Mouse (Mus musculus): ENCODE data around the gene St5. TPM values are rescaled to one million over a fixed set of nuclear protein-coding genes. Genes with fewer than 3 reads are reported as not detected.

Gene St5
- total RNA-seq, 1 experiment = 25.6 TPM

GRCm38 (mm10) chr7:109646574-109646973 is 56.8 kb downstream of the St5 start:
- in situ Hi-C loops (cut with MboI; ENCODE audit: low sequenced_read_pairs in 2 of 2, unreplicated experiment in 2 of 2) = no loop called here
- TF ChIP-seq ZNF384 (IDR thresholded peaks at IDR 0.05; ENCODE audit: low read depth, low read length) = no peak
- no peak for TF ChIP-seq MAFK (IDR thresholded peaks at IDR 0.05; ENCODE audit: insufficient read depth, low read depth, low read length)
- TF ChIP-seq ZC3H11A (IDR thresholded peaks at IDR 0.05; ENCODE audit: borderline replicate concordance, low read depth, low read length) = no peak
- TF ChIP-seq HCFC1 (IDR thresholded peaks at IDR 0.05; ENCODE audit: borderline replicate concordance, insufficient read depth, low read length) = no peak
- no peak for TF ChIP-seq CHD2 (IDR thresholded peaks at IDR 0.05; ENCODE audit: low read depth, low read length)

GRCm38 (mm10) chr7:109643305-109643994 is 60.0 kb downstream of the St5 start:
- H3K27ac ChIP-seq (ENCODE audit: insufficient read depth, low read depth, low read length, poor library complexity, severe bottlenecking) = no peak overlapping the region
- peaks cover 0 to 1% of the 10 kb centered on the region in 2 experiments; a peak in 1 of 4 replicates for H3K4me1 ChIP-seq (ENCODE audit: control insufficient read depth in 2 of 2, insufficient read depth in 2 of 2, low read length in 2 of 2, poor library complexity in 1 of 2)
- no peak overlapping the region for H3K4me3 ChIP-seq (ENCODE audit: insufficient read depth in 1 of 2, low read depth in 1 of 2, low read length in 2 of 2, poor library complexity in 1 of 2, severe bottlenecking in 1 of 2)
- no peaks in the 10 kb centered on the region for H3K9me3 ChIP-seq (ENCODE audit: control insufficient read depth, insufficient read depth, low read depth, low read length)
- TF ChIP-seq ZNF384 (IDR thresholded peaks at IDR 0.05; ENCODE audit: low read depth, low read length) (no peak), MAFK (IDR thresholded peaks at IDR 0.05; ENCODE audit: insufficient read depth, low read depth, low read length) (no peak), CHD2 (IDR thresholded peaks at IDR 0.05; ENCODE audit: low read depth, low read length) (no peak), HCFC1 (IDR thresholded peaks at IDR 0.05; ENCODE audit: borderline replicate concordance, insufficient read depth, low read length) (no peak)
- DNase-seq (ENCODE audit: low read depth, low spot score) = no peak
- in situ Hi-C loops (cut with MboI; ENCODE audit: low sequenced_read_pairs in 2 of 2, unreplicated experiment in 2 of 2) = no loop called here
- no peaks in the 10 kb centered on the region for H3K36me3 ChIP-seq (ENCODE audit: control insufficient read depth, insufficient read depth, low read length, poor library complexity, severe bottlenecking)
- H3K9ac ChIP-seq (ENCODE audit: insufficient read depth, low read depth, low read length, poor library complexity, severe bottlenecking) = no peak overlapping the region

More at GRCm38 (mm10) chr7:109646574-109646973, 56.8 kb downstream of the St5 start:
- no peak for DNase-seq (ENCODE audit: low read depth, low spot score)
- Histone ChIP-seq H3K27ac (ENCODE audit: insufficient read depth, low read depth, low read length, poor library complexity, severe bottlenecking) (no peak overlapping the region), H3K9me3 (ENCODE audit: control insufficient read depth, insufficient read depth, low read depth, low read length) (no peaks in the 10 kb centered on the region), H3K4me1 (ENCODE audit: control insufficient read depth in 2 of 2, insufficient read depth in 2 of 2, low read length in 2 of 2, poor library complexity in 1 of 2) (peaks cover 2 to 3% of the 10 kb centered on the region in 2 experiments; a peak in 1 of 4 replicates), H3K4me3 (ENCODE audit: insufficient read depth in 1 of 2, low read depth in 1 of 2, low read length in 2 of 2, poor library complexity in 1 of 2, severe bottlenecking in 1 of 2) (no peak overlapping the region), H3K9ac (ENCODE audit: insufficient read depth, low read depth, low read length, poor library complexity, severe bottlenecking) (no peak overlapping the region), H3K36me3 (ENCODE audit: control insufficient read depth, insufficient read depth, low read length, poor library complexity, severe bottlenecking) (no peaks in the 10 kb centered on the region; the same call in 1 of the 2 replicates)

- no peak overlapping the region for H3K27ac ChIP-seq (ENCODE audit: insufficient read depth, low read depth, low read length, poor library complexity, severe bottlenecking)
- H3K9ac ChIP-seq (ENCODE audit: insufficient read depth, low read depth, low read length, poor library complexity, severe bottlenecking) = no peak overlapping the region
- DNase-seq (ENCODE audit: low read depth, low spot score) = no peak
- in situ Hi-C loops (cut with MboI; ENCODE audit: low sequenced_read_pairs in 2 of 2, unreplicated experiment in 2 of 2) = no loop called here
- H3K4me3 ChIP-seq (ENCODE audit: insufficient read depth in 1 of 2, low read depth in 1 of 2, low read length in 2 of 2, poor library complexity in 1 of 2, severe bottlenecking in 1 of 2) = no peak overlapping the region
- H3K4me1 ChIP-seq (ENCODE audit: control insufficient read depth in 2 of 2, insufficient read depth in 2 of 2, low read length in 2 of 2, poor library complexity in 1 of 2) = no peaks in the 10 kb centered on the region
- peak; percentile 79 for TF ChIP-seq MAFK (IDR thresholded peaks at IDR 0.05; ENCODE audit: insufficient read depth, low read depth, low read length)
- TF ChIP-seq HCFC1 (IDR thresholded peaks at IDR 0.05; ENCODE audit: borderline replicate concordance, insufficient read depth, low read length) = no peak
- no peaks in the 10 kb centered on the region for H3K9me3 ChIP-seq (ENCODE audit: control insufficient read depth, insufficient read depth, low read depth, low read length)
- no peaks in the 10 kb centered on the region for H3K36me3 ChIP-seq (ENCODE audit: control insufficient read depth, insufficient read depth, low read length, poor library complexity, severe bottlenecking)
These were observed 61.4 kb downstream of the St5 start for GRCm38 (mm10) chr7:109641963-109642362.

GRCm38 (mm10) chr7:109641102-109641501 is 62.3 kb downstream of the St5 start:
- Histone ChIP-seq H3K9me3 (ENCODE audit: control insufficient read depth, insufficient read depth, low read depth, low read length) (no peaks in the 10 kb centered on the region), H3K27ac (ENCODE audit: insufficient read depth, low read depth, low read length, poor library complexity, severe bottlenecking) (no peak overlapping the region), H3K4me1 (ENCODE audit: control insufficient read depth in 2 of 2, insufficient read depth in 2 of 2, low read length in 2 of 2, poor library complexity in 1 of 2) (no peaks in the 10 kb centered on the region), H3K4me3 (ENCODE audit: insufficient read depth in 1 of 2, low read depth in 1 of 2, low read length in 2 of 2, poor library complexity in 1 of 2, severe bottlenecking in 1 of 2) (no peak overlapping the region), H3K9ac (ENCODE audit: insufficient read depth, low read depth, low read length, poor library complexity, severe bottlenecking) (no peak overlapping the region), H3K36me3 (ENCODE audit: control insufficient read depth, insufficient read depth, low read length, poor library complexity, severe bottlenecking) (no peaks in the 10 kb centered on the region)
- no peak for DNase-seq (ENCODE audit: low read depth, low spot score)
- in situ Hi-C loops (cut with MboI; ENCODE audit: low sequenced_read_pairs in 2 of 2, unreplicated experiment in 2 of 2) = no loop called here
- TF ChIP-seq HCFC1 (IDR thresholded peaks at IDR 0.05; ENCODE audit: borderline replicate concordance, insufficient read depth, low read length) (no peak), ZNF384 (IDR thresholded peaks at IDR 0.05; ENCODE audit: low read depth, low read length) (no peak)

- TF ChIP-seq ZNF384 (IDR thresholded peaks at IDR 0.05; ENCODE audit: low read depth, low read length) = no peak
- no peak for TF ChIP-seq MAFK (IDR thresholded peaks at IDR 0.05; ENCODE audit: insufficient read depth, low read depth, low read length)
- TF ChIP-seq CHD2 (IDR thresholded peaks at IDR 0.05; ENCODE audit: low read depth, low read length) = no peak
- no peak for TF ChIP-seq HCFC1 (IDR thresholded peaks at IDR 0.05; ENCODE audit: borderline replicate concordance, insufficient read depth, low read length)
- no peak for TF ChIP-seq ZC3H11A (IDR thresholded peaks at IDR 0.05; ENCODE audit: borderline replicate concordance, low read depth, low read length)
- Histone ChIP-seq H3K36me3 (ENCODE audit: control insufficient read depth, insufficient read depth, low read length, poor library complexity, severe bottlenecking) (no peaks in the 10 kb centered on the region; the same call in 1 of the 2 replicates), H3K9ac (ENCODE audit: insufficient read depth, low read depth, low read length, poor library complexity, severe bottlenecking) (no peak overlapping the region), H3K27ac (ENCODE audit: insufficient read depth, low read depth, low read length, poor library complexity, severe bottlenecking) (no peak overlapping the region), H3K9me3 (ENCODE audit: control insufficient read depth, insufficient read depth, low read depth, low read length) (no peaks in the 10 kb centered on the region), H3K4me1 (ENCODE audit: control insufficient read depth in 2 of 2, insufficient read depth in 2 of 2, low read length in 2 of 2, poor library complexity in 1 of 2) (peaks cover 0 to 2% of the 10 kb centered on the region in 2 experiments; a peak in 1 of 4 replicates), H3K4me3 (ENCODE audit: insufficient read depth in 1 of 2, low read depth in 1 of 2, low read length in 2 of 2, poor library complexity in 1 of 2, severe bottlenecking in 1 of 2) (no peak overlapping the region)
- DNase-seq (ENCODE audit: low read depth, low spot score) = no peak
- in situ Hi-C loops (cut with MboI; ENCODE audit: low sequenced_read_pairs in 2 of 2, unreplicated experiment in 2 of 2) = no loop called here
These were observed 66.0 kb downstream of the St5 start for GRCm38 (mm10) chr7:109637391-109637790.
